ENCODE assay signal across 20 mouse cellular contexts in genomic region chr11:111059440-111059839, GRCm38 (mm10). TPM values are rescaled to one million over a fixed set of nuclear protein-coding genes. Genes with fewer than 3 reads are reported as not detected.
DNase-seq lines count a peak whose midpoint lies in the region; TF ChIP-seq lines count a peak whose summit lies in the region.
"Had no signal": no experiment of that assay in that cellular context is flagged by ENCODE, and none has a peak within 500 bp of the region (broad histone marks: within the 10 kb centered on the region; RNA-seq: fewer than 3 reads in every experiment).

No protein-coding gene starts in this region.

- H3K27me3 ChIP-seq in myocyte (ENCODE audit: control insufficient read depth, insufficient read depth, insufficient read length) = no peaks in the 10 kb centered on the region
- H3K27me3 ChIP-seq: CH12.LX, Patski had no signal

- no peak overlapping the region for H3ac ChIP-seq in myocyte (ENCODE audit: control insufficient read depth, insufficient read length)

- peak; percentile 46 for DNase-seq in brain, adult 2 months (ENCODE audit: low read depth, low spot score)
- DNase-seq in gastrocnemius, adult 18-20 months (ENCODE audit: low spot score) = no peak
- no peak for DNase-seq in spleen, postnatal 14 days (ENCODE audit: low spot score in 2 of 2)
- DNase-seq: adrenal gland, adult 2 months; adrenal gland, adult 8-10 months; adrenal gland, postnatal 10 days; adrenal gland, postnatal 14 days; adrenal gland, postnatal 25 days; adrenal gland, postnatal 36 days; B cell, adult 2 months; cerebellum, adult 11 months; cerebellum, adult 11-12 months; cerebellum, adult 18-20 months; cerebellum, adult 2 months had no signal

- no peak overlapping the region for H3K4me3 ChIP-seq in myocyte

- peak overlapping the region; percentile 30 for H3K4me2 ChIP-seq in myocyte (ENCODE audit: low read depth)

- H3K36me3 ChIP-seq in myocyte (ENCODE audit: control insufficient read depth, insufficient read depth) = no peaks in the 10 kb centered on the region
- H3K36me3 ChIP-seq: G1E had no signal

- H3K79me2 ChIP-seq in myocyte (ENCODE audit: control insufficient read depth, insufficient read depth) = no peaks in the 10 kb centered on the region

- no peak for TF ChIP-seq POLR2A in myocyte (IDR thresholded peaks at IDR 0.05; ENCODE audit: insufficient read length, low read depth)

TF ChIP-seq in myocyte, 11 proteins besides CTCF, POLR2A, EP300 and RAD21:
- TF ChIP-seq MYOD1 (IDR thresholded peaks at IDR 0.05; ENCODE audit: control insufficient read depth in 1 of 3, insufficient read length in 2 of 3, low read depth in 2 of 3) (peak; percentile 83 to 92 (median 88)), TCF12 (IDR thresholded peaks at IDR 0.05; ENCODE audit: insufficient read depth, poor library complexity, severe bottlenecking) (peak; percentile 56), MAX (IDR thresholded peaks at IDR 0.05; ENCODE audit: low read depth) (no peak), MYOG (IDR thresholded peaks at IDR 0.05; ENCODE audit: control insufficient read depth in 1 of 3, insufficient read depth in 1 of 3, insufficient read length in 2 of 3, low read depth in 2 of 3) (peak in 2 of 3 experiments; percentile 48 to 84)

RNA-seq across cellular contexts. Expression of gene Kcnj2, which starts 6.5 kb away (rescaled TPM):
- 2.0 TPM for polyA plus RNA-seq in myocyte (2012; fragmentation: generic; extraction: Trizol)
- total RNA-seq in gastrocnemius, adult 18-20 months (2021) = 10 to 100 TPM; 22.1 to 60.6 TPM
- total RNA-seq: MEL had no signal
- polyA plus RNA-seq: CD4-positive, CD25-positive, alpha-beta regulatory T cell, adult 4 months; G1E had no signal
